Mouse (Mus musculus) lung, adult 18-20 months (tissue): ENCODE results near the gene Icosl.
"Not testable (repeated sequence)": the region's sequence is repeated elsewhere in the genome, so short reads cannot be mapped to it uniquely, and the experiment has no call there.

Experiments used
- DNase-seq, 2 experiments: peaks; one replicate each; pipeline ENCODE4 v3.0.0; 2022; ENCODE audit warnings: mixed read lengths in 2 of 2

The Icosl gene

DNA sequence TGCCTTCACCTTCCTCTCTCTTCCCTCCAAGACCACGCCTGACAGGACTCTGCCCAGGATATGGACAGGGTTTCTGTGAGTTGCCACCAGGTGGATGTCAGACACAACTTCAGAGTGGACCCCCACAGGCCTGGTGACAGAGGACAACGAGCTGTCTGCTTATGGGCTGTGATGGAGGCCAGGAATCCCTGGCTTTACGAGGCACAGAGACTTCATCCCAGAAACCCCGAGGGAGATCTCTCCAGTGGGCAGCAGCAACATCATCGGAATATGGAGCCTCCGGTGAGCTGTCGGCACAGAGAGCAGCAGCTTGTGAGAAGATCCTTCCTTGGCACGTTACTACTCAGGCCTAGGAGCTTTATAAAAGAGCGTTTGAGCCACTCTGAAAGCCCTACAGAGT is 8.8 kb downstream of the Icosl start:
- no peak for DNase-seq

DNA sequence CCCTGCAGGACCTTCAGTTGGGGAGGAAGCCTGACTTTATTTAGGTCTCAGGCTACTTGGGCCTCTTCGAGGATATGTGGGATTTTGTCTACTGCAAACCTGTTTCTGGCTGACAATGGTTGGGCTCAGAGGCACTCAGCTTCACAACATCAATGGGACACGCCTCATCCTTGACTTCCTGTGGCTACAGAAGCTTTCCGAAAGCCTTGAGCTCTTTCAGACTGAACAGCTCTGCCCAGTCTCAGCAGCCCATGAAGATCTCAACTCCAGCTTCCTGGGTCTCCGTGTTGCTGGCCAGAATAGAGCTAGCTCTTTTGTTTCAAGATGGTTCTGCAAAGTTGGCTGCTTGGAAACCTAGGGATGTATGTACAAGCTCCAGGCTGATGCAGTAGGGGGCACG is 9.2 kb downstream of the Icosl start:
- no peak for DNase-seq

DNA sequence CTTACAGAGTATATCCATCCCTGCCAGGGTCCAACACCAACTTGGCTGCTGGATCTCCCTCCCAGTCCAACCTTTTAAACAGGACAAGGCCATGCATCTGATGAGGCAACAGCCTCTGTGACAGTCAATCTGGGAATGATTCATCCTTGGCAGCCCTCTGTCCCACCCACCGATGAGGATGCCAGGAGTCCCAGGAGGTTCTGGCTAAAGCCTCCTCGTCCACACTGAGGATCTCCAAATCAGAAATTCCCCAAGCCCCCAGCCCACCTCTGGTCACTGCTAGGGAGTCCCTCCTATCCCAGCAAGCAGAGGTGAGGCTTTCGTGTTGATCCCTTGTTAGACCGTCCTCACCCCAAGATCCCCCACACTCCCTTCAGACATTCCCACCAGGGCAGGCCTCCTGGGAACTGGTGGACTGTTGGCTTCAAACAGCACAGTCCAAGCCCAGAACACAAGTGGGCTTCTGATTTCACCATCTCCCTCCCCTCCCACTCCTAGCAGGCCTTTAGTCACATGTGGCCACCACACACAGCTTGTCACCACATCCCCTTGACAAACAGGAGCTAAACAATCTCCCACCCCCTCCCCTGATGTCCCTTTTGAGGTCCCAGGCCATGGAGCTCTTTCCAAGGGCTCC is 11.0 kb downstream of the Icosl start:
- peak; percentile 40 to 56 for DNase-seq

DNA sequence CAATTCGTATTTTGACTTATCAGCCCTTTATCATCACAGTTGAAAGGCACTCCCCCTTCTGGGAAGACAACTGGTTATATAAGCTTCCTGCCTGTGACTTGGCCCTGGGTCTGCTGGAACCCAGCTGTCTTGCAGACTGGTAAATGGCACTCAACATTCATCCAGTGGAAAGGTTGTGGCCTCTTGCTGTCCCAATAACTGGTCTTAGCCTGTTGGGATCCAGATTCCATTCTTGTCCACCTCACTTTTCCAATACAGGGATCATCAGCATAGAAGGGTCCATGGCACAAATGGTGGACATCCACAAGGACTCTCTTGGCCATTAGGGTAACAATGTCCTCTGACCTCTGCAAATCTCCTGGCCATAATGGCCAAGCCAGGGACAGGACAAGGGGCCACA is 15.0 kb downstream of the Icosl start:
- DNase-seq = no peak

DNA sequence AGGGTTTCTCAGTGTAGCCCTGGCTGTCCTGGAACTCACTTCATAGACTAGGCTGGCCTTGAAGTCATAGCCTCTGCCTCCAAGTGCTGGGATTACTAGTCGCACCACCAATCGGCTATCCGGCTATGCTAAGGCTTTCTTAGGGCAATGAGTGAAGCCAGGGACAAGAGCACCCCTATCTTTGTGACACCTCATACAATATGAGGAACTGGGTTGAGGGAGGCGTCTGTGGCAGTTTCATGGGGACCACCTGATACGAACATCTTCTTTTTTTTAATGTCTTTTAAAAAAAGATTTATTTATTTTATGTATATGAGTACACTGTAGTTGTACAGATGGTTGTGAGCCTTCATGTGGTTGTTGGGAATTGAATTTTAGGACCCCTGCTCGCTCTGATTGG is 16.6 kb downstream of the Icosl start:
- no peak for DNase-seq

DNA sequence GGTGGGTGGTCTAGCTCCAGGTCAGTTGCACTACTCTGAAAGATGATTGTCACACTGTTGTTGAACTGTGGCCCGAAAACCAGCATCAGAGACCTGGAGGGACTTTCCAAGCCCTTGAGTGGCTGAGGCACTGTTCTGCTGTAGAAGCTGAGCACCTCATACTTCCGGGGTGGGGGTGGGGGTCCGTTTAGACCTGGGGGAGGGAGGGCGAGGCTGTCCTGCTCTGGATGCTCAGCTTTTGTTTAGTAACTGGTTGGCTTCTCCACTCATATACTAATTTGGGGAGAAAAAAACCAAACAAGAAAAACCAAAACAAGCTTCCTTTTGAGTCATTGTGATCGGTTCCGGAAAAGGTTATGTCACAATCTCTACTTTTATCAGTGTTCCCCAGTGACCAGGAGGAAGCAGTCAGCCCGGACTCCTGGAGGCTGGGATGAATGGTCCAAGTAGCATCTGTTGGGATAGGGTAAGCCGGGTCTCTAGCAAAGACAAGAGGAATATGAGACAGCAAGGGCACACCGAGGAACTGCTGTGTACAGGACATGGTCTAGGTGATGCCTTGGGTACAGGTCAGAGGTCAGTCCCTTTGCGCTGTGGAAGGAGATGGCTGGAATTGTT is 17.5 kb downstream of the Icosl start:
- DNase-seq = no peak

DNA sequence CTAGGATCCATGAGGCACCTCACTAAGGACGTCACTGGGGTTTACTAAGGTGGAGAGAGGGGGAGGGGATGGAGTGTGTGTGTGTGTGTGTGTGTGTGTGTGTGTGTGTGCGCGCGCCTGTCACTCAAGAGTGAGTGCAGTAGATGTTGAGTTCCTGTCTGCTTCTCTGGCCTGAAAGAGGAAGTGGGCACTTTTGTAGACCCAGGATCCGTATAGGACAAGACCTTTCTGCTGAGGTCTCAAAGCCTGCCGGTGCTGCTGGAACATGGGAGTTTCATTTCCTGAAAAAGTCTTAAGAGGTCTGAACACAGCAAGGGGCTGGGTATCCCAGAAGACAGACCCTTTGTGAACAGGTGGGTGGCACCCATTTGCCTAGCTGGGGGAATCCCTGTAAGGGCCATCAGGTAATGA is 18.0 kb downstream of the Icosl start:
- DNase-seq = peak; percentile 26 to 44

DNA sequence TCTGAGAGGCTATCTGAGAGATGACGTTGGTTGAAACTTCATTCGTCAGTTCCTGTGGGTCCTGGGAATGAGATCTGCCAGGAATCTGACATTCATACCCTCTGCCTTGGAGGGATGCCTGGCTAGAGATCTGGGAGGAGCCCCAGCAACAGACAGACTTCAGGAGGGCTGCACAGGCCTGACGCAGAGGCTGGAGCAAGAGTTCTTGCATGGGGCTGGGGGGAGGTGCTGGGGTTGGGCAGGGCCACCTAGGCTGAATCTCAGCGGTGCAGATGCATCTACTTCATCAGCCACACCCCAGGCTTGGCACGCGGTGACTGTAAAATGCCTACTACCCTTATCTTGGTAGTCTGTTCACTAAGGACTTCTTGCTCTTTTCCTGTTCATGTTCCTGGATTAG is 21.1 kb downstream of the Icosl start:
- DNase-seq = peak; percentile 36 to 43

DNA sequence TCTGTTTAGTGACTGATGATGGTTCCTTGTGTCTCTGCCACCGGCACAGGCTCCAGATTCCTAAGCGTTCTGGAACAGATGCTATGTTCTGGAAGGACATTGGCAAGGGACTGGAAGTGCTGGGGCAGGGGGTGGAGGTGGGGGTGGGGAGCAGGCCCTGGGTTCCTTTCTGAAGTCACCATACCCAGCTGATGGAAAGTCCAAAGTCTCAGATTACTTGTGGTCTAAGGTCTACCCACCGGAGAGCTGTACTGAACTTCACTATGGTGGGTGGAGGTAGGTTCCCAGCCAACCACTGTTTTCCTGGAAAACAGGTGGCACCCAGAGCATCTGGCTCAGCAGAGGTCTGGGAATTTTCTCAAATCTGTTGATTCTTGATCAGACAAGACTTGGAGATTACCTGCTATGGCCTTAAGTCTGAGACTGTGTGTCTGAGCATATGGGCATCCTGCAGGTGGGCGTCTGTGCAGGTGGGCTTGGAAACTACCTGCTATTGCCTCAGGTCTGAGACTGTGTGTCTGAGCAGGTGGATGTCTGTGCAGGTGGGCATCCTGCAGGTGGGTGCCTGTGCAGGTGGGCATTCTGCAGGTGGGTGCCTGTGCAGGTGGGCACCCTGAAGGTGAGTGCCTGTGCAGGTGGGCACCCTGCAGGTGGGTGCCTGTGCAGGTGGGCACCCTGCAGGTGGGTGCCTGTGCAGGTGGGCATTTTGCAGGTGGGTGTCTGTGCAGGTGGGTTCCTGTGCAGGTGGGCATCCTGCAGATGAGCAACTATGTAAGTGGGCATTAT is 21.8 kb downstream of the Icosl start:
- no peak for DNase-seq

DNA sequence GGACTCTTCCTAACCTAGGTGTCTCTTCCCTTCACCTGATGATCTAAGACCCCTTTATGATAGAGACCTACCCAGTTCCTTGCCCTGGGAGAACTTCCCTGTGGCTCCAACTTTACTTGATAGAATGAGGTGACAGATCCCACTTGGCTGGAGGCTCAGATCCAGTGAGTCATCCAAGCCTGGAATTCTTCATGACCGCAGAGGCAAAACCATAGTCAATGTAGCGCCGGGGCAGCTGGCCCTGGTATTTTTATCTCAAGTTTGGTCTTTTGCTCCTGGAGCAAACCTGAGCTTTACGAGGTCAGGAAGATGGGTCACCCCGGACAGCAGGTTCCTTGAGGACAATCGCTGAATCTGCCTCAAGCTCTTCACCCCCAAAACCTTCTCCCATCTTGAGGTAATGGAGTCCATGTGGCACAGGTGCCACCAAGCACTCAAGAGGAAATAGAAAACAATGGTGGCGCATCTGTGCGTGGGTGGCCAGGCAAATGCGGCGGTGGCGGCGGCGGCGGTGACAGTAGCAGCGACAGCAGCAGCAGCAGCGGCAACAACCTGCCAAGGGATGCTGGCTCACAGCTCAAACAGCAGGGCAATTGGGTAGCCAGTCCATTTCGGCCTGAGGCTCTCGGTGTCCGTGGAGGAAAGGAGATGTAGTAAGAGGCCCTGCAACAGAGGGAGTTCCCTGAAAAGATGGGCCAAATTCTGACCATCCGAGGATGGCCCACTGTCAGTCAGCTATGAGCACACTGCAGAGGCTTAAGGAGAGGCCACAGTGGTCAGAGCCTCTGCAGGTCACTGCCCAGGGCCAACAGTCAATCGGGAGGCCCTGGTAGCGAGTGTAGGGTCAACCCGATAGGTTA is 23.0 kb downstream of the Icosl start:
- no peak for DNase-seq

DNA sequence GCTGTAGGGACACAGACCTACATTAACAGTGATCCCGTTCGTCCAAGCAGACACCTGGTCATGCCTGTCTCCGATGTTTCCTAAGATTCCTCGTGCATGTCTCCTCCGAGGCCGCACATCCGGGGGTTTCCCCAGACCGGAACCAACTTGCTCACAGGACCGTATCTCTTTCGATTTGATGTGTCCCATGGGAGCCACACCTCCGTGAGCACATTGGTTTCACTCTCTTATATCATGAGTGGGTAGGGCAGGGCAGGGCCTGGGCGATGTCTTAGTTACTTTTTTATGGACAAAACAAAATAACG is 23.6 kb downstream of the Icosl start:
- peak in 1 of 2 experiments; percentile 48 for DNase-seq

DNA sequence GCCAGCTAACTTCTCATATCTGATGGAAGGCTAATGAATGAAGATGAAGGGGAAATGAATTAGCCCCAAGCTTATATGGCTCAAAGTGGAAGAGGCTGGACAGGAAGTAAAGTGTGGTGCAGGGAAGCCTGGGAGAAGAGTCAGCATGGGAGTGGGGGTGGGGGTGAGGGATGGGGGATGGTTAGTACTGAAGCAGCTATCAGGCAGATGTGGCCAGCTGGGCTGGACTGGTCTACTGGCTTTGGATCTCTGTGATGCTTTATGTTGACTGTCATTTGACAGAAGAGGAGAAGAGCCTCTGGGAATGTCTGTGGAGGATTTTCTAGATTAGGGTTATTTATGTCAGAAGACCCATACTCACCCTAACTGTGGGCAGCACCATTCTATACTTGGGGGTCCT is 26.1 kb downstream of the Icosl start:
- no peak for DNase-seq

DNA sequence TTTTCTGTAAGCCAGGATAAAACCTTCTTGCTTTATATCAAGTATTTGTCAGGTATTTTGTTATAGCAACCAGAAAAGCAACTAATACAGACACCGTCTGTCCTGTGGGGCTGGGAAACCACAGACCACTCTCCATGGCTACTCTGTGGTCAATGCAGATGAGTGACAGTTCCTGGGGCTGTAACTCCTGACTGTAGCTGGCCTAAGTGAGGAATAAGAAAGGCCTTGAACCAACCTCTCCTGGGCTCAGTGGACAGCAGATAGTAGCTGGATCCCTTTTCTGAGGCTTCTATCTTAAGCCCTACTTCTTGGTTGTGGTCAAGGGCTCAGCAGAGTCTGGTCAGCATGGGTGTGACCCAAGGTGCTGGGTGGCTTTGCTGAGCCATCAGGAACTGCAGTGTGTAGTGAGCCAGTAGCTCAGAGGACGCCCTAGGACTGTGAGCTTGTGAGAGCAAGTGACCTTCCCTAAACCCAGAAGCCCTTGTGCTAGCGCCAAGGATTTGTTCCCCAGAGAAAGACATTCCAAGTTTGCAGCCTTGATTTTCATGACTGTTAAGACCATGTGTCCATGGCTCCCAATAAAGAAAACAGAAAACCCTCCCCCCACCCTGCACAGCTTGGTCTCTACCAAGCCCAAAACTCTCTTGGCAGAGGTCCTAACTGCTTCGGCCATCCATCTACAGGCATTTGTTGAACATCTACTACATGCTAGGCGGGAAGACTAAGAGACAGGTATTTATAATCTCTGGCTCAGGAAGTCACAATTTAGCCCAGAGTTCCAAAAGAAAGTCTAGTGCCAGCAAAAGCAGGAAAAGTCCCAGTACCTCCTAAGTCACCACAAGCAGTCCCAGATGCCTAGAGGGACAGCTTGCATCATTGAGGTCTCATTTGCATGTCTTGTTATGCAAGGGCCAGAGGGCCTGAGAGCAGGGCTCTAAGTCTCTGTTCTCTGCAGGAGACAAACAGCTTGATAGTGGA is 27.1 kb downstream of the Icosl start:
- peak in 1 of 2 experiments; percentile 40 for DNase-seq

DNA sequence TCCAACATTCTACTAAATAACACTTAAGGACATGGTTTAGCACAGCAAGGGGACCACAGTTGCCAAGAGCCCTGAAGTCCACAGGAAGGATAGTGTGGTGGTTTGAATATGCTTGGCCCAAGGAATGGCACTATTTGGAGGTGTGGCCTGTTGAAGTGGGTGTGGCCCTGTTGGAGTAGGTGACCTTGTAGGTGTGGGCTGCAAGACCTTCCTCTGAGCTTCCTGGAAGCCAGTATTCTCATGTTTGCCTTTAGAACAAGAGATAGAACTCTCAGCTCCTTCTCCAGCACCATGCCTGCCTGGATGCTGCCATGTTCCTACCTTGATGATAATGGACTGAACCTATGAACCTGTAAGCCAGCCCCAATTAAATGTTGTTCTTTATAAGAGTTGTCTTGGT is 30.8 kb downstream of the Icosl start:
- DNase-seq = not testable (repeated sequence)

DNA sequence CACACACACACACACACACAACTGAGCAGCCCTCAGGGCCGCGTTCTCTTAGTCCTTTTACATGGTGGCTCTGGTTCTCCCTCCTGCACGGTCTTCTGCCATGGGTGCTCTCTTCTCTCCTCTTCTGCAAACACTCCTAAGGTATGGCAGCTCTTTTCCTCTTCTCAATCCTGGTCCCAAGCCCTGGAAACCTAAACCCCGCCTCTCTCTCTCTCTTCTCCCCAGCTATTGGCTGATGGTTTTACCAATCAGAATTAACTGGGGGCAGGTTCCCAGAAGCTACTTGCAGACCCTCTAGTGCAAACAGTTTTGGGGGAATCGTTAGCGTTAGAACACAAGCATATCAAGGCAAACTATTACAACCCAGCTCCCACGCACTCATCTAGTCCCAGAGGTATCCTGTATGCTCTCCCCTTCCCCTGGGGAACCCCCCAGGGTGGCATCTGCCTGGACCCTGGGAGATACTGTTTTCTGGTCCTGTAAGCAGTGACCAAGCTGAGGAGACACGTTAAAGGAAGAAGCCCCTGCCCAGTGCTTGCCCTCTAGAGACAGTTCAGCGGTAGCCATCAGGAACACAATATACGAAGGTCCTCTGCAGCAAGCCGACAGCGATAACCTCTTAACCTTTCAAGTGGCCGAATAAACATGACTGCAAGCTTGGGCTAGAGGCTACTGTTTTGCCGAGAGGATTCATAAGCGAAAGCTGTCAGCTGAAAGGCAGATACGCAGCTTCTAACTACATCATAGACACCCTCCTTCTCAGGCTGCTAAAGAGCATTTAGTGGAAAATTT is 32.1 kb downstream of the Icosl start:
- DNase-seq = no peak

DNA sequence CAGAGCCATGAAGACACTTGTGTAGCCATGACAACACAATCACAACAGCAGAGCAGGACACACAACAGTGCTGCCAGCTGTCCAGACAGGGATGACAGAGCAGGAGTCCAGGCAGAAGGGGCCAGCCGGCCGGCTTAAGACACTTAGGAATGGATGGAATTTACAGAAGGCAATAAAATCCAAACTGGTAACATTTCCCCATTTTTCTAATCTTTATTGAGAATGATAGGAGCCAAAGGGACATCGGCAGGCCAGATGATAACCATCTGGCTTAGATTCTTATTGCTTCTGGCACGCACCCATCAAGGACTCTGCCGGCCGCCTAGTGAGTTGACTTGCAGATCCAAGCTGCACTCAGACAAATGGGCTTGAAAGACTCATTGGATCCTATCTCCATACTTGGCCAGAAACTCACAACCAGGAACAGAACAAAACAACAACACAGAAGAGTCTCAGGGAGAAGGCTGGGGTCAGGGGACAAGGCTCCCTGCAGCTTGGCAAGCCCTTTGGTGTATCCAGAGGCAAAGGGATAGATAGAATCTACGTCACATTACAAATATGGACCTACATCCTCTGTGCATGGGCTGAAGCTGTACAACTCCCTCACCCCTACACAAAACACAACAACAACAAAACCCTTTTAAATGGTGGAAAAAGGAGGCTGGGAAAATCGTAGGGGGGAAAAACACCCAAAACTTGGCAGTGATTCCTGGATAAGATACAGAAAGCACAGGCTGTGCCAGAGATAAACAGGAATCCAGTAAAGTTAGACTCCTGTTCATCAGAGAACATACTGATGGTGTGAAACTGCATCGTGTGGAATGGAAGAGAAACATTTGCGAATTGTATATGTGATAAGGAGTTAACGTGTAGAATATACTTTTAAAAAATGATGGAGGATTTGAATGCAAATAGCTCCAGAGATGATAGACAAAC is 35.7 kb downstream of the Icosl start:
- peak; percentile 40 to 44 for DNase-seq

DNA sequence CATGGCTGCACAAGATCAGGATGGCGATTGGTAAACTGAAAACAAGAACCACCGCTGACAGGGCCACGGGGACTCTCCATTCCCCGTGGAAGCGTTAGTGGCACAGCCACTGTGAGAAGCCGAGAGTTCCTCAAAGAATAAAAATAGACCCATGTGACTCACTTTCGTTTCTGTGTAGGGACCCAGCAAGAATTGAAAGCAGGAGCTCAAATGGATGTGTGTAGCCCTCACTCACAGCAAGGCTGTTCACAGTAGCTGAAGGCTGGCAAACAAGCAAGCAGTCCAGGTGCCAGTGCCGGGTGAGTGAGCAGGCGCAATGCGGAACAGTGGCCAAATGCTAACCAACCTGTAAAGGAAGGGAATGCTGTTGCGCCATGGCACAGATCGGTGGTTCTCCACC is 36.4 kb downstream of the Icosl start:
- no peak for DNase-seq

DNA sequence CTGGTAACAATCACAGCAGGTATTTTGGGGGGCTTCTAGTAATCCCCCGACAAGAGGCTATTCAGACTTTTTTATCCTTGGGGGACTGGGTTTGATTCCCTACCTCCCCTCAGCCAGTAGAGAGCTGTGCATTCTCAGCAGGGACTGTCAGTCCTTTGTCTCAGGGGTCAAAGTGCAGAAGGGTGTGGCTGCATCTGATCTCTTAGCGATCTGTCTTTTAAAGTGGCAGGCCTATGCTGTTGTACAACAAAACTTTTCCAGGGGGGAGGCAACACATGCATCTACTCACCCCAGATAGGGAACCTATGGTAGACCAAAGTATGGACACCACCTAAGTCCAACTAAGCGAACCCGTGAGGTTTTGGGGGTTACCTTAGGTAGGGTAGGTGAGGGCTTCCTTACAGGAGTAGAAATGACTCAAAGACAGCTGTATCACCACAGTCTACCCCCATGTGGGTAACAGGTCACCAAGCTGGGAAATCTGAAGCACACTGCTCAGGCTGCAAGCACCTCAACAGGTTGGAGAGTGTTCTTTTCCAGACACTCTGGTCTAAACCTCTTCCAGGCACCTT is 45.5 kb downstream of the Icosl start:
- no peak for DNase-seq

DNA sequence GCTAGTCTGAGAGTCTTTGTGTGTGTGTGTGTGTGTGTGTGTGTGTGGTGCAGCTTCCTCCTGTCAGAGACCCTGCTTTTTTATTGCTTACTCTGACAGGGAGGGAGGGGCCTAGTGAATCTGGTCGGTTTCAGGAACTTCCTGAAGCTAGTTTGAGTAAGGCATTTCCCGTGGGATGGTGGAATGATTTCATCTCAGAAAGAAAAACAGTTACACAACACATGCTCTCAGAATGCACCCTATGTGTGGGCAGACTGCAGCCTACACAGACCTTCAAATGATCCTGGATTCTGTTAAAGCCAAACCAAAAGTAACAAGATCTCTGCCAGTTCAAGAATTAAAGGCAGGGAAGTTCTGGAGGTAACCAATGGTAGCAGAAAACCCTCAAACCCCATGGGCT is 46.1 kb downstream of the Icosl start:
- DNase-seq = no peak

DNA sequence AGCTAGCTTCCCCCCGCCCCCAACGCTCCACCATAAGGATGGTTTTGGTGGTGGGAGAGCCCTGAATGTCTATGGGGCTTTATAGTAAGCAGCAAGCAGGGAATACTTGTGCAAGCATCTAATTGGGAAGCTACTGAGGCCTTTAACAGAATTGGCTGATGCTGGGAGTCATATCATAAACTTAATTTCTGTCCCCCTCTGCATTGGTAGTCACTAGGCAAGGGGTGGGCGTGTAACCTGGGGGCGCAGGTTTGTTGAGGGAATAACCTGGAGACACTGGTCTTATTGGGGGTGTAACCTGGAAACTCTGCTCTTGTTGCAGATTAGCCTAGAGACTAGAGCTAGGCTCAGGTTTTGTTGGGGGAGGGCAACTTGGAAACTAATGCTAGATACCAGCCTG is 50.3 kb downstream of the Icosl start:
- DNase-seq = no peak
